Mouse (Mus musculus): Measurements from ENCODE around the gene Gfod2. TPM values are rescaled to one million over a fixed set of nuclear protein-coding genes. Genes with fewer than 3 reads are reported as not detected.
A peak's percentile ranks its signal among the peaks of the same experiment; 100 is the strongest.

Gene Gfod2
- total RNA-seq, 2 experiments from 2014 or later, result 2.3 to 9.8 TPM

- 0 out of 2 replicates have a peak, but pooled peaks have one; percentile 48 for ATAC-seq (replicated peaks; ENCODE audit: low FRiP score, low TSS enrichment, poor library complexity, severe bottlenecking)
These were observed 12.1 kb upstream of the Gfod2 start for GRCm38 (mm10) chr8:105770609-105771008.

GRCm38 (mm10) chr8:105768485-105769257 lies 10.2 kb upstream of the Gfod2 start:
- ATAC-seq (replicated peaks; ENCODE audit: low FRiP score, low TSS enrichment, poor library complexity, severe bottlenecking), result no peak

GRCm38 (mm10) chr8:105757796-105758276 lies 628 bp downstream of the Gfod2 start:
- peak; percentile 8; the same call in 1 of the 2 replicates for ATAC-seq (replicated peaks; ENCODE audit: low FRiP score, low TSS enrichment, poor library complexity, severe bottlenecking)

GRCm38 (mm10) chr8:105754688-105755087 lies 3.8 kb downstream of the Gfod2 start:
- no peak for ATAC-seq (replicated peaks; ENCODE audit: low FRiP score, low TSS enrichment, poor library complexity, severe bottlenecking)

- ATAC-seq (replicated peaks; ENCODE audit: low FRiP score, low TSS enrichment, poor library complexity, severe bottlenecking), result no peak
These were observed 4.5 kb downstream of the Gfod2 start for GRCm38 (mm10) chr8:105753916-105754315.

- no peak for ATAC-seq (replicated peaks; ENCODE audit: low FRiP score, low TSS enrichment, poor library complexity, severe bottlenecking)
These were observed 7.9 kb downstream of the Gfod2 start for GRCm38 (mm10) chr8:105750606-105751005.

- ATAC-seq (replicated peaks; ENCODE audit: low FRiP score, low TSS enrichment, poor library complexity, severe bottlenecking), result 0 out of 2 replicates have a peak, but pooled peaks have one; percentile 34
These were observed 15.2 kb downstream of the Gfod2 start for GRCm38 (mm10) chr8:105743301-105743700.

- ATAC-seq (replicated peaks; ENCODE audit: low FRiP score, low TSS enrichment, poor library complexity, severe bottlenecking), result no peak
These were observed 19.2 kb downstream of the Gfod2 start for GRCm38 (mm10) chr8:105739216-105739615.

GRCm38 (mm10) chr8:105732186-105732585 lies 26.3 kb downstream of the Gfod2 start:
- peak; percentile 91 for ATAC-seq (replicated peaks; ENCODE audit: low FRiP score, low TSS enrichment, poor library complexity, severe bottlenecking)

GRCm38 (mm10) chr8:105727397-105728124 lies 30.9 kb downstream of the Gfod2 start:
- ATAC-seq (replicated peaks; ENCODE audit: low FRiP score, low TSS enrichment, poor library complexity, severe bottlenecking), result peak; percentile 81

GRCm38 (mm10) chr8:105725726-105726125 lies 32.7 kb downstream of the Gfod2 start:
- no peak for ATAC-seq (replicated peaks; ENCODE audit: low FRiP score, low TSS enrichment, poor library complexity, severe bottlenecking)

GRCm38 (mm10) chr8:105722861-105723260 lies 35.6 kb downstream of the Gfod2 start:
- no peak for ATAC-seq (replicated peaks; ENCODE audit: low FRiP score, low TSS enrichment, poor library complexity, severe bottlenecking)

GRCm38 (mm10) chr8:105719637-105720036 lies 38.8 kb downstream of the Gfod2 start:
- no peak for ATAC-seq (replicated peaks; ENCODE audit: low FRiP score, low TSS enrichment, poor library complexity, severe bottlenecking)

- ATAC-seq (replicated peaks; ENCODE audit: low FRiP score, low TSS enrichment, poor library complexity, severe bottlenecking), result no peak
These were observed 42.0 kb downstream of the Gfod2 start for GRCm38 (mm10) chr8:105716302-105716945.

- no peak for ATAC-seq (replicated peaks; ENCODE audit: low FRiP score, low TSS enrichment, poor library complexity, severe bottlenecking)
These were observed 43.4 kb downstream of the Gfod2 start for GRCm38 (mm10) chr8:105715042-105715441.

- peak; percentile 61 for ATAC-seq (replicated peaks; ENCODE audit: low FRiP score, low TSS enrichment, poor library complexity, severe bottlenecking)
These were observed 44.3 kb downstream of the Gfod2 start for GRCm38 (mm10) chr8:105714139-105714538.

GRCm38 (mm10) chr8:105712286-105712685 lies 46.2 kb downstream of the Gfod2 start:
- no peak for ATAC-seq (replicated peaks; ENCODE audit: low FRiP score, low TSS enrichment, poor library complexity, severe bottlenecking)

- no peak for ATAC-seq (replicated peaks; ENCODE audit: low FRiP score, low TSS enrichment, poor library complexity, severe bottlenecking)
These were observed 49.1 kb downstream of the Gfod2 start for GRCm38 (mm10) chr8:105709317-105709716.

- ATAC-seq (replicated peaks; ENCODE audit: low FRiP score, low TSS enrichment, poor library complexity, severe bottlenecking), result no peak
These were observed 49.8 kb downstream of the Gfod2 start for GRCm38 (mm10) chr8:105708675-105709074.

All from megakaryocyte-erythroid progenitor cell, adult 5-6 weeks (primary cell).